Mouse (Mus musculus): Measurements from ENCODE around the gene Hepacam. TPM values are rescaled to one million over a fixed set of nuclear protein-coding genes. Genes with fewer than 3 reads are reported as not detected.
A peak's percentile ranks its signal among the peaks of the same experiment; 100 is the strongest.

The Hepacam gene
- polyA plus RNA-seq, 1 experiment: 95.7 TPM

DNA sequence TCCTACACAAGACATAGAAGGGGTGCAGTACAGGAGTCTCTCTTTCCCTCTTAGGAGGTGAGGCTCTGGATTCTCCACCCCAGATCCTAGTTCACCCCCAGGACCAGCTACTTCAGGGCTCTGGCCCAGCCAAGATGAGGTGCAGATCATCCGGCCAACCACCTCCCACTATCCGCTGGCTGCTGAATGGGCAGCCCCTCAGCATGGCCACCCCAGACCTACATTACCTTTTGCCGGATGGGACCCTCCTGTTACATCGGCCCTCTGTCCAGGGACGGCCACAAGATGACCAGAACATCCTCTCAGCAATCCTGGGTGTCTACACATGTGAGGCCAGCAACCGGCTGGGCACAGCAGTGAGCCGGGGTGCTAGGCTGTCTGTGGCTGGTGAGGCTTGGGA, 35.4 kb downstream of the Hepacam start:
- no peak overlapping the region; the same call in 1 of the 2 replicates for H3K27ac ChIP-seq (ENCODE audit: insufficient read depth, low read length)
- peak overlapping the region; percentile 20 for H3K4me3 ChIP-seq (ENCODE audit: insufficient read depth, low read length)
- TF ChIP-seq CTCF (IDR thresholded peaks at IDR 0.05; ENCODE audit: extremely low read depth, insufficient read depth, low read length) (no peak), POLR2A (IDR thresholded peaks at IDR 0.05; ENCODE audit: extremely low read depth, insufficient read depth, low read length) (no peak)
- no peaks in the 10 kb centered on the region for H3K4me1 ChIP-seq (ENCODE audit: control insufficient read depth, insufficient read depth, low read length)

DNA sequence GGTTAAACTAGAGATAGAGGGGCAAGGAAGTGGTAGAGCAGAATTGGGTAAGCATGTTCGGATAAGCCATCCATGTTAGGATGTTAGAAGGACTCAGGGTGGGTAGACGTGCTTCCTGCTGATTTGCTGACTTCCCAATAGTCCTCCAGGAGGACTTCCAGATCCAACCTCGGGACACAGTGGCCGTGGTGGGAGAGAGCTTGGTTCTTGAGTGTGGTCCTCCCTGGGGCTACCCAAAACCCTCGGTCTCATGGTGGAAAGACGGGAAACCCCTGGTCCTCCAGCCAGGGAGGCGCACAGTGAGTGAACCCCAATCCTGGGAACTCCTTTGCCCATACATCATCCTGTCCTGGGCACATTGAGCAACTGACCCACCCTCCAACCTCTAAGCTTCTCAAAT, 35.9 kb downstream of the Hepacam start:
- Histone ChIP-seq H3K4me3 (ENCODE audit: insufficient read depth, low read length) (peak overlapping the region; percentile 20), H3K4me1 (ENCODE audit: control insufficient read depth, insufficient read depth, low read length) (no peaks in the 10 kb centered on the region), H3K27ac (ENCODE audit: insufficient read depth, low read length) (no peak overlapping the region)
- TF ChIP-seq CTCF (IDR thresholded peaks at IDR 0.05; ENCODE audit: extremely low read depth, insufficient read depth, low read length): no peak
- no peak for TF ChIP-seq POLR2A (IDR thresholded peaks at IDR 0.05; ENCODE audit: extremely low read depth, insufficient read depth, low read length)

DNA sequence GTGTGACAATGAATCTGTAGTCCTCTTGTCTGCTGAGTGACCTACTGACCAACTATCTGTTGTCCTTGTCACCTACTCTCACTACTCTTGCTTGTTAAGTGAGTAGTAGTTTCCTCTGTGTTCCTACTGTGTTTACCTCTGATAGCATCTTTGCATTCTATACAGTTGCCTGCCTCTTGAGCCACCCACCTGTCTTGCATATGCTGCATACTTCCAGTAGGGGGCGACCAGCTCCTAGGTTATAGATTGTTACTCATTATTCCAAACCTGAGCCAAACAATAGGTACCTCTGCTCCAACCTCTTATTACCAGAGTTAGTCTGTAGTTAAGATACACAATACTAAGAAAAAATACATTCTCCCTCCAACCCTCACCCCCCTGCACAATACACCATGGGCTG, 39.2 kb downstream of the Hepacam start:
- Histone ChIP-seq H3K4me1 (ENCODE audit: control insufficient read depth, insufficient read depth, low read length) (no peaks in the 10 kb centered on the region), H3K4me3 (ENCODE audit: insufficient read depth, low read length) (no peak overlapping the region), H3K27ac (ENCODE audit: insufficient read depth, low read length) (no peak overlapping the region)
- peak; percentile 75 for TF ChIP-seq CTCF (IDR thresholded peaks at IDR 0.05; ENCODE audit: extremely low read depth, insufficient read depth, low read length)
- no peak for TF ChIP-seq POLR2A (IDR thresholded peaks at IDR 0.05; ENCODE audit: extremely low read depth, insufficient read depth, low read length)

DNA sequence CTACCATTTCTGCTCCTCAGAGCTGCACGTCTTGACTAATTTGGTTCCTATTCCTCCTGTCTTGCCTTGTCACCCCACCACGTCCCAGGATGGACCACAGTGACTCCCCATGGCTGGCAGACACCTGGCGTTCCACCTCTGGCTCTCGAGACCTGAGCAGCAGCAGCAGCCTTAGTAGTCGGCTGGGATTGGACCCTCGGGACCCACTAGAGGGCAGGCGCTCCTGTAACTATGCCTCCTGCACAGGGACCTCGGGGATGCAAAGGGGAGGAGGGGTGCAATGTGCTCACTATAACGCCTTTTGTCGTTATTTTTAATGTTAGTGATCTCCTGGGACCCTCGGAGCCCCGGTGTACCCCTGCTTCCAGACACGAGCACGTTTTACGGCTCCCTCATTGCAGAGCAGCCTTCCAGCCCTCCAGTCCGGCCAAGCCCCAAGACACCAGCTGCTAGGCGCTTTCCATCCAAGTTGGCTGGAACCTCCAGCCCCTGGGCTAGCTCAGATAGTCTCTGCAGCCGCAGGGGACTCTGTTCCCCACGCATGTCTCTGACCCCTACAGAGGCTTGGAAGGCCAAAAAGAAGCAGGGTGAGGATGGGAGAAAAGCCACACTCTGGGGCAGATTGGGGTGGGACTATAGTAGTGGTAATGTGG, 40.8 kb downstream of the Hepacam start:
- Histone ChIP-seq H3K4me3 (ENCODE audit: insufficient read depth, low read length) (no peak overlapping the region), H3K4me1 (ENCODE audit: control insufficient read depth, insufficient read depth, low read length) (no peaks in the 10 kb centered on the region), H3K27ac (ENCODE audit: insufficient read depth, low read length) (no peak overlapping the region)
- TF ChIP-seq POLR2A (IDR thresholded peaks at IDR 0.05; ENCODE audit: extremely low read depth, insufficient read depth, low read length): no peak
- TF ChIP-seq CTCF (IDR thresholded peaks at IDR 0.05; ENCODE audit: extremely low read depth, insufficient read depth, low read length): 0 out of 2 replicates have a peak, but pooled peaks have one; percentile 15

DNA sequence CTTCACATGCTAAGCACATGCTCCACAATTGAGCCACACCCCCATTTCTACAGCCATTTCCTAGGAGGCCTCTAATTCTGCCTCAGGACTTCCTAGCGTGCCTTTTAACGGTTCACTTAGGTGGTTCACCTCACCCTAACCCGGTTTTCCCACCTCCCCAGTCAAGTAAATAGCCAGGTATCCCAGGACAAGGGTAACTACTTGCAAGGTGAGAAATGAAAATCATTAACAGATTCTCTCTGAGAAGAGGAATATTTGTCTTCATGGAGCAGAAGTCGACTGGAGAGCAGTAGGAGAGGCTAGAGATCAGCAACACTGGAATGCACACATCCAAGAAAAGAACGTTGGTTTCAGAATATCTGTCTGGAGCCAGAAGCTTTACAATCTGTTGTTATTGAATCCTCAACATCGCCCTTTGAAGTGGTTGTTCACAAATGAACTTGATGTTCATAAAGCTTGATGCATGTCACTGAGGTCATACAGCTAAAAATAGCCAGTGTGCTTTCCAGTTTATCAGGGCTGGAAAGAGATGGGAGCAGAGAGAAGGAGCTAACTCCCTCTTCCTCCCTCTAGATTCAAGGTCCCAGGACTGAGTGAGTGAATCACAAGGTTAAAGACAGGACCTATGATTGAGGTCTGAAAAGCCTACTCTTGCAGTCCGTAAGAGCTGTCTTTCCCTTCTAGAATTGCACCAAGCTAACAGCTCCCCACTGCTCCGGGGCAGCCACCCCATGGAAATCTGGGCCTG, 42.7 kb downstream of the Hepacam start:
- TF ChIP-seq POLR2A (IDR thresholded peaks at IDR 0.05; ENCODE audit: extremely low read depth, insufficient read depth, low read length) (no peak), CTCF (IDR thresholded peaks at IDR 0.05; ENCODE audit: extremely low read depth, insufficient read depth, low read length) (no peak)
- Histone ChIP-seq H3K27ac (ENCODE audit: insufficient read depth, low read length) (no peak overlapping the region), H3K4me1 (ENCODE audit: control insufficient read depth, insufficient read depth, low read length) (no peaks in the 10 kb centered on the region), H3K4me3 (ENCODE audit: insufficient read depth, low read length) (no peak overlapping the region)

DNA sequence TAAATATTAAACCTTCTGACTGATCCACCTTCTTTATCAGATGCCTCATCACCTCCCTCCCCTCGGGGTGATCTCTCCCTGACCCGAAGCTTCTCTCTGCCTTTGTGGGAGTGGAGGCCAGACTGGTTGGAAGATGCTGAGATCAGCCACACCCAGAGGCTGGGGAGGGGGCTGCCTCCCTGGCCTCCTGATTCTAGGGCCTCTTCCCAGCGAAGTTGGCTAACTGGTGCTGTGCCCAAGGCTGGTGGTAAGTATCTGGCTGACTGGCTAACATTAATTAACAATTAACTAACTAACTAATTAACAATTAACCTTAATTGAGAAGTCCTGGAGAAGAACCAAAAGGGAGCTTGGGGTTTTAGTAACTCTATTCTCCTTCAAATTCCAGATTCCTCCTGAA, 45.8 kb downstream of the Hepacam start:
- no peak overlapping the region for H3K4me3 ChIP-seq (ENCODE audit: insufficient read depth, low read length)
- no peak overlapping the region for H3K27ac ChIP-seq (ENCODE audit: insufficient read depth, low read length)
- no peak for TF ChIP-seq CTCF (IDR thresholded peaks at IDR 0.05; ENCODE audit: extremely low read depth, insufficient read depth, low read length)
- no peaks in the 10 kb centered on the region for H3K4me1 ChIP-seq (ENCODE audit: control insufficient read depth, insufficient read depth, low read length)

DNA sequence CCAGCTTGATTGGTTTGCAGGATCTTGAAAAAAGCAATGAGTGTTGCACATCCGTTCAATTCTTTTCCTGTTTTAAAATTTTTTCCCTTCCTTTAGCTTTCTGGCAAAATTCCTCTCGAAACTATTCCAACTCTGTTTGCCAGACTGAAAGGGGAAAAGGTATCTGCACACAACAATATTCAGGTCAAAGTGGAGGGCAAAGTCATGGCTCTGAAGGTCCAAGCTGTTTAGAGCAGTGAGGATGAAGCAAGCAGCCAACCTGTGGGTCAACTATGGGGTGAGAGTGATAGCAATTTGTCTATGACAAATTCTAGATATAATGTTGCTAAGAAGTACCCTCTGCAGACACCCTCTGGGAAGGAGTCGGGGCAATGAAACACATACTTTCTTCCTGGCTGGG, 47.5 kb downstream of the Hepacam start:
- TF ChIP-seq CTCF (IDR thresholded peaks at IDR 0.05; ENCODE audit: extremely low read depth, insufficient read depth, low read length) (no peak), POLR2A (IDR thresholded peaks at IDR 0.05; ENCODE audit: extremely low read depth, insufficient read depth, low read length) (no peak)
- H3K4me1 ChIP-seq (ENCODE audit: control insufficient read depth, insufficient read depth, low read length): no peaks in the 10 kb centered on the region
- no peak overlapping the region for H3K4me3 ChIP-seq (ENCODE audit: insufficient read depth, low read length)
- no peak overlapping the region for H3K27ac ChIP-seq (ENCODE audit: insufficient read depth, low read length)

DNA sequence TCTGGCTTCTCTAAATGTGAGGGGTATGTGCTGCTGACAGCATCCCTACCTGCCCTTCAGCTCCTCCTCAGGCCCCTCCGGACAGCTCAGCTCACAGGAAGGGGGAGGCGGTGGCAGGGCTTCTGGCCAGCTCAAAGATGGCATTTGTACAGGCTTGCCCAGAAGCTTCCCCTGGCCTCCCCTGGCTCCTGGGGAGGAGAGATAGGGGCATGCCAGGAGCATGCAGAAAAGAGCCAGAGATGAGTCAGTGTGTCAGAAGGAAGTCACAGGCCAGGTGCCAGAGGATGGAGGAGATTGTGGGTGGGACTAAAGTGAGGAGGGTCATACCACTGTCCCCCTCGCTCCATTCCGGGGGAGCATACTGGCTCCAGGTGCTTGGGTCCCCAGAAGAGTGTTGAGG, 51.6 kb downstream of the Hepacam start:
- no peak for TF ChIP-seq CTCF (IDR thresholded peaks at IDR 0.05; ENCODE audit: extremely low read depth, insufficient read depth, low read length)
- TF ChIP-seq POLR2A (IDR thresholded peaks at IDR 0.05; ENCODE audit: extremely low read depth, insufficient read depth, low read length): no peak
- no peak overlapping the region for H3K27ac ChIP-seq (ENCODE audit: insufficient read depth, low read length)
- H3K4me1 ChIP-seq (ENCODE audit: control insufficient read depth, insufficient read depth, low read length): peaks cover 2% of the 10 kb centered on the region; the same call in 1 of the 2 replicates

DNA sequence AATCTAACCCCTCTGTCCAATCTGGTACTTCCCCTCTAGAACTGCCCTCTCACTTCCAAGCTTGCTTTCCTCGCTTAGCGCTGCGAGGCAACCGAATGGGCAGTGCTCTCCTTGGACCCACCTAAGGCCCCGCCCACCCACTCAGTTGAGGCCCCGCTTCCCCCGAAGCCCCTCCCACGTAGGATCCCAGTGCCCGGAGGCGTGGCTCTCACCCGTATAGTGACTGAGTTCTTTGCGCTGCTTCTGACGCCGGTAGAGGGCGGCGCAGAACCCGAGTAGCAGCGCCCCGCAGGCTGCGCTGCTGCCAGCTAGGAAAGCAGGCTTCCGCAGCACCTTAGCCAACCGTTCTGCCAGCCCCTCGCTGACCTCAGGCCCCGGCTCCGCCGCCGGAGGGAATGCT, 53.5 kb downstream of the Hepacam start:
- TF ChIP-seq POLR2A (IDR thresholded peaks at IDR 0.05; ENCODE audit: extremely low read depth, insufficient read depth, low read length) (no peak), CTCF (IDR thresholded peaks at IDR 0.05; ENCODE audit: extremely low read depth, insufficient read depth, low read length) (no peak)
- no peak overlapping the region for H3K4me3 ChIP-seq (ENCODE audit: insufficient read depth, low read length)

More for the DNA sequence above, 51.6 kb downstream of the Hepacam start:
- no peak overlapping the region for H3K4me3 ChIP-seq (ENCODE audit: insufficient read depth, low read length)

DNA sequence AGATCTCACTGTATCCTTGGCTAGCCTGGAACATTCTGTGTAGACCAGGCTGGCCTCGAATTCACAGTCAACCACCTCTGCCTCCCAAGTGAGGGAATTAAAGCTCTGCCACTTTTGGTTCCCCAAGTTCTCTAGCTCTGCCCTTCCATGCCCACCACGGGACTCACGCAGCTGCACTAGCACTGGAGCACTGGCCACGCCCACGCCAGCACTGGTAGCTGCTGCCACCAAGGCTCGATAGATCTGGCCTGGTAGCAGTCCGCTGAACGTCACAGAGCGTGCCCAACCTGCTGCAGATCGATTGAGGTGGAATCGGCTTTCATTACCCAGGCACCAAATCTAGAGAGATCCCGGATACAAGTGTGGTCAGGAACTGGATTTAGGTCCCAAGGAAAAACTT, 54.1 kb downstream of the Hepacam start:
- TF ChIP-seq CTCF (IDR thresholded peaks at IDR 0.05; ENCODE audit: extremely low read depth, insufficient read depth, low read length) (no peak), POLR2A (IDR thresholded peaks at IDR 0.05; ENCODE audit: extremely low read depth, insufficient read depth, low read length) (no peak)
- H3K27ac ChIP-seq (ENCODE audit: insufficient read depth, low read length): no peak overlapping the region
- H3K4me3 ChIP-seq (ENCODE audit: insufficient read depth, low read length): no peak overlapping the region
- H3K4me1 ChIP-seq (ENCODE audit: control insufficient read depth, insufficient read depth, low read length): peaks cover 2% of the 10 kb centered on the region; the same call in 1 of the 2 replicates

More for the DNA sequence above, 53.5 kb downstream of the Hepacam start:
- no peak overlapping the region for H3K27ac ChIP-seq (ENCODE audit: insufficient read depth, low read length)
- peaks cover 2% of the 10 kb centered on the region; the same call in 1 of the 2 replicates for H3K4me1 ChIP-seq (ENCODE audit: control insufficient read depth, insufficient read depth, low read length)
